Mouse (Mus musculus): ENCODE measurements around the gene Rfx2. TPM values are rescaled to one million over a fixed set of nuclear protein-coding genes. Genes with fewer than 3 reads are reported as not detected.

Rfx2 gene
- polyA plus RNA-seq, 1 experiment from 2014 or later, result 5.2 TPM

GRCm38 (mm10) chr17:56768941-56769340, 61.9 kb downstream of the Rfx2 start:
- peaks cover 7% of the 10 kb centered on the region for H3K4me1 ChIP-seq (replicated peaks)
- H3K9me3 ChIP-seq, result no peaks in the 10 kb centered on the region
- no peak overlapping the region for H3K4me3 ChIP-seq
- no peak overlapping the region for H3K4me2 ChIP-seq
- WGBS, result 92% methylated on average over 11 of the region's 11 CpGs
- ATAC-seq (ENCODE audit: low read depth), result no peak
- no peak overlapping the region for H3K9ac ChIP-seq
- H3K27ac ChIP-seq (replicated peaks), result no peak overlapping the region
- peaks cover 51% of the 10 kb centered on the region for H3K36me3 ChIP-seq
- no peaks in the 10 kb centered on the region for H3K27me3 ChIP-seq

- ATAC-seq (ENCODE audit: low read depth), result no peak
- no peak overlapping the region for H3K4me2 ChIP-seq
- no peak overlapping the region for H3K9ac ChIP-seq
- H3K27ac ChIP-seq (replicated peaks), result no peak overlapping the region
- no peaks in the 10 kb centered on the region for H3K27me3 ChIP-seq
- peaks cover 14% of the 10 kb centered on the region for H3K4me1 ChIP-seq (replicated peaks)
- H3K4me3 ChIP-seq, result no peak overlapping the region
- H3K9me3 ChIP-seq, result no peaks in the 10 kb centered on the region
- H3K36me3 ChIP-seq, result peaks cover 51% of the 10 kb centered on the region
- WGBS, result 96% methylated on average over 29 of the region's 29 CpGs
These were observed 63.2 kb downstream of the Rfx2 start for GRCm38 (mm10) chr17:56767531-56768135.

GRCm38 (mm10) chr17:56766631-56767405, 64.0 kb downstream of the Rfx2 start:
- Histone ChIP-seq H3K36me3 (peaks cover 51% of the 10 kb centered on the region), H3K9ac (no peak overlapping the region), H3K27ac (replicated peaks) (no peak overlapping the region), H3K4me1 (replicated peaks) (peaks cover 20% of the 10 kb centered on the region), H3K27me3 (no peaks in the 10 kb centered on the region), H3K4me2 (no peak overlapping the region), H3K9me3 (no peaks in the 10 kb centered on the region), H3K4me3 (no peak overlapping the region)
- ATAC-seq (ENCODE audit: low read depth), result no peak
- 95% methylated on average over 27 of the region's 27 CpGs for WGBS

- Histone ChIP-seq H3K4me1 (replicated peaks) (peaks cover 25% of the 10 kb centered on the region), H3K27me3 (peaks cover 9% of the 10 kb centered on the region; the same call in 1 of the 2 replicates), H3K4me2 (peak overlapping the region; percentile 80), H3K27ac (replicated peaks) (peak overlapping the region; percentile 96), H3K9me3 (no peaks in the 10 kb centered on the region), H3K9ac (peak overlapping the region; percentile 87), H3K36me3 (peaks cover 41% of the 10 kb centered on the region), H3K4me3 (peak overlapping the region; percentile 58)
- ATAC-seq (ENCODE audit: low read depth), result peak; percentile 3; the same call in 1 of the 2 replicates
- 56% methylated on average over 12 of the region's 12 CpGs for WGBS
These were observed 65.4 kb downstream of the Rfx2 start for GRCm38 (mm10) chr17:56765431-56765830.

GRCm38 (mm10) chr17:56764474-56765354, 66.1 kb downstream of the Rfx2 start, which contains the start of gene Dus3l:
TSS of gene Dus3l (plus strand) at chr17:56764757.
- peak within 1 kb of the TSS; percentile 87 for H3K9ac ChIP-seq
- H3K4me3 ChIP-seq, result peak within 1 kb of the TSS; percentile 58
- peak; percentile 82 for ATAC-seq (ENCODE audit: low read depth)
- WGBS, result 2% methylated on average over 57 of the region's 58 CpGs
- peak within 1 kb of the TSS; percentile 80 for H3K4me2 ChIP-seq
- H3K27ac ChIP-seq (replicated peaks), result peak within 1 kb of the TSS; percentile 96
- H3K9me3 ChIP-seq, result no peaks in the 10 kb centered on the region
- H3K36me3 ChIP-seq, result peaks cover 34% of the 10 kb centered on the region
- H3K4me1 ChIP-seq (replicated peaks), result peaks cover 25% of the 10 kb centered on the region
- H3K27me3 ChIP-seq, result peaks cover 14% of the 10 kb centered on the region; the same call in 1 of the 2 replicates

- H3K36me3 ChIP-seq, result peaks cover 25% of the 10 kb centered on the region
- H3K27me3 ChIP-seq, result peaks cover 22% of the 10 kb centered on the region
- H3K4me3 ChIP-seq, result peak overlapping the region; percentile 58
- no peak overlapping the region for H3K9ac ChIP-seq
- peaks cover 25% of the 10 kb centered on the region for H3K4me1 ChIP-seq (replicated peaks)
- H3K27ac ChIP-seq (replicated peaks), result peak overlapping the region; percentile 96
- ATAC-seq (ENCODE audit: low read depth), result no peak
- WGBS, result 79% methylated on average over 8 of the region's 8 CpGs
- no peaks in the 10 kb centered on the region for H3K9me3 ChIP-seq
- peak overlapping the region; percentile 80 for H3K4me2 ChIP-seq
These were observed 67.0 kb downstream of the Rfx2 start for GRCm38 (mm10) chr17:56763741-56764250.

- H3K9ac ChIP-seq, result peak overlapping the region; percentile 78
- ATAC-seq (ENCODE audit: low read depth), result no peak
- 52% methylated on average over 27 of the region's 27 CpGs for WGBS
These were observed 67.8 kb downstream of the Rfx2 start for GRCm38 (mm10) chr17:56762769-56763731.

GRCm38 (mm10) chr17:56761991-56762410, 68.8 kb downstream of the Rfx2 start:
- peaks cover 31% of the 10 kb centered on the region for H3K4me1 ChIP-seq (replicated peaks)
- H3K4me2 ChIP-seq, result peak overlapping the region; percentile 73
- H3K27ac ChIP-seq (replicated peaks), result peak overlapping the region; percentile 95
- peaks cover 36% of the 10 kb centered on the region for H3K27me3 ChIP-seq
- peak overlapping the region; percentile 78 for H3K9ac ChIP-seq
- H3K4me3 ChIP-seq, result peak overlapping the region; percentile 47
- ATAC-seq (ENCODE audit: low read depth), result peak; percentile 32
- under 1% methylated on average over 28 of the region's 28 CpGs for WGBS
- peaks cover 7% of the 10 kb centered on the region for H3K36me3 ChIP-seq
- no peaks in the 10 kb centered on the region for H3K9me3 ChIP-seq

More at GRCm38 (mm10) chr17:56762769-56763731, 67.8 kb downstream of the Rfx2 start:
- peaks cover 25% of the 10 kb centered on the region for H3K4me1 ChIP-seq (replicated peaks)
- H3K4me3 ChIP-seq, result peak overlapping the region; percentile 47; the same call in 1 of the 2 replicates
- H3K9me3 ChIP-seq, result no peaks in the 10 kb centered on the region
- H3K27ac ChIP-seq (replicated peaks), result peak overlapping the region; percentile 95
- H3K4me2 ChIP-seq, result peak overlapping the region; percentile 73
- H3K36me3 ChIP-seq, result peaks cover 17% of the 10 kb centered on the region
- H3K27me3 ChIP-seq, result peaks cover 25% of the 10 kb centered on the region

GRCm38 (mm10) chr17:56761077-56761476, 69.7 kb downstream of the Rfx2 start:
- Histone ChIP-seq H3K4me2 (peak overlapping the region; percentile 73; the same call in 1 of the 2 replicates), H3K27me3 (peaks cover 45% of the 10 kb centered on the region)

GRCm38 (mm10) chr17:56759261-56759660, 71.6 kb downstream of the Rfx2 start:
- H3K27me3 ChIP-seq, result peaks cover 63% of the 10 kb centered on the region
- WGBS, result 39% methylated on average over 7 of the region's 7 CpGs
- H3K9ac ChIP-seq, result no peak overlapping the region

More at GRCm38 (mm10) chr17:56761077-56761476, 69.7 kb downstream of the Rfx2 start:
- Histone ChIP-seq H3K36me3 (no peaks in the 10 kb centered on the region), H3K9me3 (no peaks in the 10 kb centered on the region), H3K4me1 (replicated peaks) (peaks cover 36% of the 10 kb centered on the region), H3K9ac (no peak overlapping the region), H3K4me3 (no peak overlapping the region; the same call in 1 of the 2 replicates), H3K27ac (replicated peaks) (no peak overlapping the region)
- no peak for ATAC-seq (ENCODE audit: low read depth)
- 65% methylated on average over 3 of the region's 3 CpGs for WGBS

More at GRCm38 (mm10) chr17:56759261-56759660, 71.6 kb downstream of the Rfx2 start:
- H3K27ac ChIP-seq (replicated peaks), result no peak overlapping the region
- no peaks in the 10 kb centered on the region for H3K36me3 ChIP-seq
- ATAC-seq (ENCODE audit: low read depth), result no peak
- H3K4me1 ChIP-seq (replicated peaks), result peaks cover 29% of the 10 kb centered on the region
- no peak overlapping the region for H3K4me3 ChIP-seq
- H3K4me2 ChIP-seq, result no peak overlapping the region
- no peaks in the 10 kb centered on the region for H3K9me3 ChIP-seq

Data from neural tube, embryonic 13.5 days (tissue).